ENCODE assay signal across 21 mouse cellular contexts in the genomic region with DNA sequence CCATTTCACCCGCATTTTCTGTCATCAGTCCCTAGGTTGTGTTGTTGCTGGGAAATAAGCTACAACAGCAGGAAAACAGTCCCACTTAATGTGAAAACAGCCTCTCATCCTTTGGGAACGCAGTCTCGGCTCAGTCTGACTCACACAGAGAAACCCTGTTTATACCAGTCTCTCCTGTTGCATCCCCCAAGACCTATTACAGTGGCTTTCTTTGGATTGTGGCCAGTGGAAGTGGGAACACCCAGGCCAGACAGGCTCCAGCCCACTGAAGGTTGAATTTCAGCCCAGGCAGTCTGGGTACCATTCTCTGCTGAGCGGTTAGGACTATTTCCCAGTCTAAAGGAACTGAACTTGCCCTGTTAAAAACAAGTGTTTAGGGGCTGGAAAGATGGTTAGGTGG.
DNase-seq lines count a peak whose midpoint lies in the region; ATAC-seq and TF ChIP-seq lines count a peak whose summit lies in the region.
"Had no signal": no experiment of that assay in that cellular context is flagged by ENCODE, and none has a peak within 500 bp of the region (broad histone marks: within the 10 kb centered on the region; RNA-seq: fewer than 3 reads in every experiment).

No protein-coding gene starts in this region.

- WGBS in embryonic facial prominence, embryonic 12.5 days = 66% methylated on average over 4 of the region's 4 CpGs
- 87% methylated on average over 4 of the region's 4 CpGs for WGBS in embryonic facial prominence, embryonic 10.5 days
- 68% methylated on average over 4 of the region's 4 CpGs for WGBS in stomach, postnatal 0 days

- TF ChIP-seq CTCF in stomach, postnatal 0 days (IDR thresholded peaks at IDR 0.05; ENCODE audit: low read depth) = no peak

- no peaks in the 10 kb centered on the region for H3K27me3 ChIP-seq in embryonic facial prominence, embryonic 12.5 days
- no peaks in the 10 kb centered on the region for H3K27me3 ChIP-seq in embryonic facial prominence, embryonic 10.5 days (replicated peaks; ENCODE audit: low read depth, poor library complexity, severe bottlenecking)
- no peaks in the 10 kb centered on the region for H3K27me3 ChIP-seq in stomach, postnatal 0 days (ENCODE audit: control insufficient read depth, insufficient read depth, low read length)
- H3K27me3 ChIP-seq: forebrain, embryonic 13.5 days; heart, embryonic 13.5 days; hindbrain, embryonic 12.5 days had no signal

- TF ChIP-seq EP300 in stomach, postnatal 0 days (optimal IDR thresholded peaks at IDR 0.05) = no peak

- no peak for DNase-seq in embryonic facial prominence, embryonic 10.5 days (ENCODE audit: low spot score)
- DNase-seq in brain, adult 2 months (ENCODE audit: low read depth, low spot score) = peak; percentile 29
- DNase-seq in fibroblast of lung, adult 2 months (ENCODE audit: low read depth) = peak; percentile 81
- DNase-seq in skeletal muscle tissue, adult 2 months (ENCODE audit: low read depth, low spot score) = peak; percentile 19
- no peak for DNase-seq in stomach, postnatal 0 days (ENCODE audit: low spot score)
- no peak for DNase-seq in spleen, postnatal 4 days (ENCODE audit: low spot score in 2 of 2)
- DNase-seq: adrenal gland, adult 2 months; adrenal gland, postnatal 36 days; B cell, adult 2 months; cerebellum, adult 11 months; cerebellum, adult 8-10 months; cerebellum, postnatal 25 days; forebrain, postnatal 0 days; gastrocnemius, postnatal 25 days; heart, postnatal 4 days had no signal

- no peak overlapping the region for H3K9ac ChIP-seq in embryonic facial prominence, embryonic 12.5 days
- no peak overlapping the region for H3K9ac ChIP-seq in stomach, postnatal 0 days (ENCODE audit: low read length)
- H3K9ac ChIP-seq: forebrain, embryonic 13.5 days; forebrain, postnatal 0 days; heart, embryonic 13.5 days; hindbrain, embryonic 12.5 days had no signal

- no peaks in the 10 kb centered on the region for H3K9me3 ChIP-seq in embryonic facial prominence, embryonic 12.5 days
- H3K9me3 ChIP-seq in embryonic facial prominence, embryonic 10.5 days = no peaks in the 10 kb centered on the region
- H3K9me3 ChIP-seq in stomach, postnatal 0 days (ENCODE audit: control insufficient read depth, low read length) = no peaks in the 10 kb centered on the region
- H3K9me3 ChIP-seq: forebrain, embryonic 13.5 days; heart, embryonic 13.5 days; hindbrain, embryonic 12.5 days had no signal

- H3K4me3 ChIP-seq in embryonic facial prominence, embryonic 12.5 days = no peak overlapping the region
- no peak overlapping the region for H3K4me3 ChIP-seq in embryonic facial prominence, embryonic 10.5 days
- no peak overlapping the region for H3K4me3 ChIP-seq in stomach, postnatal 0 days (ENCODE audit: low read depth, low read length)
- H3K4me3 ChIP-seq: forebrain, embryonic 13.5 days; heart, embryonic 13.5 days; hindbrain, embryonic 12.5 days had no signal

- H3K4me1 ChIP-seq in embryonic facial prominence, embryonic 12.5 days = no peaks in the 10 kb centered on the region
- H3K4me1 ChIP-seq in embryonic facial prominence, embryonic 10.5 days = no peaks in the 10 kb centered on the region
- no peaks in the 10 kb centered on the region for H3K4me1 ChIP-seq in stomach, postnatal 0 days (replicated peaks; ENCODE audit: control insufficient read depth, insufficient read depth)
- H3K4me1 ChIP-seq: forebrain, embryonic 13.5 days; hindbrain, embryonic 12.5 days had no signal

- H3K36me3 ChIP-seq in embryonic facial prominence, embryonic 12.5 days = no peaks in the 10 kb centered on the region
- H3K36me3 ChIP-seq in embryonic facial prominence, embryonic 10.5 days (replicated peaks) = no peaks in the 10 kb centered on the region
- H3K36me3 ChIP-seq in stomach, postnatal 0 days (ENCODE audit: control insufficient read depth, insufficient read depth, low read length) = no peaks in the 10 kb centered on the region
- H3K36me3 ChIP-seq: heart, embryonic 13.5 days; hindbrain, embryonic 12.5 days had no signal

- 0 out of 2 replicates have a peak, but pooled peaks have one; percentile 67 for ATAC-seq in embryonic facial prominence, embryonic 12.5 days (ENCODE audit: insufficient number of reproducible peaks, insufficient read depth, low FRiP score, low TSS enrichment)
- no peak for ATAC-seq in stomach, postnatal 0 days (ENCODE audit: low FRiP score, low TSS enrichment)
- ATAC-seq: forebrain, embryonic 13.5 days; forebrain, postnatal 0 days; hindbrain, embryonic 16.5 days; inflammation-experienced regulatory T-cells, adult 6 months had no signal

- no peak overlapping the region for H3K27ac ChIP-seq in embryonic facial prominence, embryonic 12.5 days
- no peak overlapping the region for H3K27ac ChIP-seq in embryonic facial prominence, embryonic 10.5 days (replicated peaks)
- H3K27ac ChIP-seq in stomach, postnatal 0 days (replicated peaks) = no peak overlapping the region
- H3K27ac ChIP-seq: forebrain, embryonic 13.5 days; heart, embryonic 13.5 days; hindbrain, embryonic 12.5 days had no signal

- H3K4me2 ChIP-seq in embryonic facial prominence, embryonic 12.5 days (replicated peaks) = no peak overlapping the region
- H3K4me2 ChIP-seq in stomach, postnatal 0 days (replicated peaks; ENCODE audit: low read depth) = no peak overlapping the region
- H3K4me2 ChIP-seq: forebrain, embryonic 13.5 days; heart, embryonic 13.5 days; hindbrain, embryonic 12.5 days had no signal

Comparison
In these comparisons a context has a peak if more than half of its experiments do, and no peak if none do; other contexts are left out.
1. DNase-seq: peak in brain, adult 2 months (single experiment), fibroblast of lung, adult 2 months (single experiment) and skeletal muscle tissue, adult 2 months (single experiment); none in embryonic facial prominence, embryonic 10.5 days (single experiment), stomach, postnatal 0 days (single experiment) and spleen, postnatal 4 days (0 of 2).